Mouse (Mus musculus) testis, adult 2 months (tissue): Measurements from ENCODE around the gene Agpat2.

Experiments used
- CTCF ChIP-seq: fragments of 200-500 bp; IDR thresholded peaks from 2 replicates; pipeline ENCODE4 v1.5.1; 2012; ENCODE audit warnings: low read depth, mild to moderate bottlenecking, inconsistent platforms, low read length, moderate library complexity; ENCODE audit not compliant: control insufficient read depth, insufficient read depth, insufficient replicate concordance
- POLR2A ChIP-seq: fragments of 200-500 bp; IDR thresholded peaks from 2 replicates; pipeline ENCODE4 v1.6.1; 2012; ENCODE audit warnings: low read depth, mild to moderate bottlenecking, inconsistent platforms, low read length, moderate library complexity; ENCODE audit not compliant: control insufficient read depth

GRCm38 (mm10) chr2:26633953-26634530 lies 29.8 kb upstream of the Agpat2 start:
- TF ChIP-seq POLR2A (no peak), CTCF (no peak)
